Mouse (Mus musculus) midbrain, postnatal 0 days (tissue): ENCODE data around the gene Zan. TPM values are rescaled to one million over a fixed set of nuclear protein-coding genes. Genes with fewer than 3 reads are reported as not detected.
A peak's percentile ranks its signal among the peaks of the same experiment; 100 is the strongest.

Experiments
- ATAC-seq: fragments of 200-750 bp; cut with Nextera tagmentation; 2 replicates; pipeline ENCODE4 v1.8.0; 2017; ENCODE audit warnings: moderate number of reproducible peaks, mild to moderate bottlenecking, moderate TSS enrichment, moderate library complexity; ENCODE audit not compliant: low FRiP score
- DNase-seq: peaks from one replicate; pipeline ENCODE4 v3.0.0-alpha.2; 2015; ENCODE audit warnings: low spot score
- H3K27ac ChIP-seq: fragments of 300-500 bp; sonication (generic); 2 replicates; pipeline ENCODE4 v1.5.1; 2014; ENCODE audit warnings: low read depth, mild to moderate bottlenecking, low read length, mixed read lengths
- H3K27me3 ChIP-seq: fragments of 300-500 bp; sonication (generic); 2 replicates; pipeline ENCODE4 v1.6.1; 2014; ENCODE audit warnings: low read length, control low read depth, mixed read lengths; ENCODE audit not compliant: insufficient read depth
- H3K36me3 ChIP-seq: fragments of 300-500 bp; sonication (generic); 2 replicates; pipeline ENCODE4 v1.6.1; 2014; ENCODE audit warnings: low read length, control low read depth, mixed read lengths; ENCODE audit not compliant: insufficient read depth
- H3K4me1 ChIP-seq: fragments of 300-500 bp; sonication (generic); 2 replicates; pipeline ENCODE4 v1.6.1; 2014; ENCODE audit warnings: mild to moderate bottlenecking, control low read depth, antibody characterized with exemption, low read length, mixed read lengths; ENCODE audit not compliant: insufficient read depth
- H3K4me2 ChIP-seq: fragments of 300-500 bp; sonication (generic); 2 replicates; pipeline ENCODE4 v1.6.1; 2014; ENCODE audit warnings: low read depth, mild to moderate bottlenecking, low read length, mixed read lengths; ENCODE audit not compliant: poor library complexity, severe bottlenecking
- H3K4me3 ChIP-seq: fragments of 300-500 bp; sonication (generic); 2 replicates; pipeline ENCODE4 v1.5.1; 2014; ENCODE audit warnings: low read depth, mild to moderate bottlenecking, low read length, moderate library complexity
- H3K9ac ChIP-seq: fragments of 300-500 bp; sonication (generic); replicated peaks from 2 replicates; pipeline ENCODE4 v1.6.1; 2014; ENCODE audit warnings: mild to moderate bottlenecking, low read length, moderate library complexity, mixed read lengths; ENCODE audit not compliant: poor library complexity, severe bottlenecking
- H3K9me3 ChIP-seq: fragments of 300-500 bp; sonication (generic); 2 replicates; pipeline ENCODE4 v1.6.1; 2016; ENCODE audit warnings: low read length, control low read depth
- CTCF ChIP-seq: IDR thresholded peaks from 2 replicates; pipeline ENCODE4 v1.5.1; 2016; ENCODE audit warnings: antibody characterized with exemption, mild to moderate bottlenecking
- WGBS: fragments of 180-500 bp; shearing (Covaris S2); extraction: QIAGEN DNeasy Blood & Tissue Kit; methylation state at CpG from one replicate; pipeline ENCODE4 v1.1.7; 2014; 5-methylcytosine and 5-hydroxymethylcytosine counted together
- polyA plus RNA-seq: library from polyadenylated mRNA; unstranded; fragments of >200 nt; fragmentation: Nextera tagmentation; extraction: Ambion mirVana; gene quantifications from 2 replicates; pipeline ENCODE4 v1.2.1, GENCODE M21; 2015
- total RNA-seq: library from RNA; depleted of rRNA; stranded (reverse); fragments of >200 nt; gene quantifications from 2 replicates; pipeline ENCODE4 v1.2.3, GENCODE M21; 2014; rRNA removed

Gene Zan
- total RNA-seq: 0.85 and 0.99 TPM in 2 replicates
- polyA plus RNA-seq: 0.31 and 0.49 TPM in 2 replicates

DNA sequence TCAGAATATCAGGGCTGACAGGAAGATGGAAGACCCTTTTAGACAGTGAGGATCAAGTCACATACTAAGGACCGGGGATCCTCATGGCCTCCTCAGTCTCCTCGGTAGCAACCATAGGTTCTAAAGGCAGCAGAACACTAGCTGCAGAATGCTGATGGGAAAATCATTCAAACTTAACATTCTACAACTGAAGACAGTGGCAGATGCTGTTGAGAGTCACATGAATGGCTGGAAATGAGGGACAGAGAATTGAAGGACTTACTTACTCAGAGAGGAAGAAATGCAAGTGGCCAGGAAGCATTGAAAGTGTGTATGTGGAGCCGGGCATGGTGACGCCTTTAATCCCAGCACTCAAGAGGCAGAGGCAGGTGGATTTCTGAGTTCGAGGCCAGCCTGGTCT lies at the start of gene Zan:
Zan (minus strand) TSS at position 101 of the 400 bp plus-strand sequence.
- H3K4me3 ChIP-seq: no peak within 1 kb of the TSS
- no peak for TF ChIP-seq CTCF
- no peak within 1 kb of the TSS for H3K4me2 ChIP-seq
- ATAC-seq: no peak
- WGBS: 87% methylated on average over 5 of the region's 5 CpGs
- no peaks in the 10 kb centered on the region for H3K36me3 ChIP-seq
- no peaks in the 10 kb centered on the region for H3K4me1 ChIP-seq
- no peaks in the 10 kb centered on the region for H3K9me3 ChIP-seq
- no peak for DNase-seq
- no peak within 1 kb of the TSS for H3K9ac ChIP-seq
- H3K27me3 ChIP-seq: no peaks in the 10 kb centered on the region
- H3K27ac ChIP-seq: no peak within 1 kb of the TSS

DNA sequence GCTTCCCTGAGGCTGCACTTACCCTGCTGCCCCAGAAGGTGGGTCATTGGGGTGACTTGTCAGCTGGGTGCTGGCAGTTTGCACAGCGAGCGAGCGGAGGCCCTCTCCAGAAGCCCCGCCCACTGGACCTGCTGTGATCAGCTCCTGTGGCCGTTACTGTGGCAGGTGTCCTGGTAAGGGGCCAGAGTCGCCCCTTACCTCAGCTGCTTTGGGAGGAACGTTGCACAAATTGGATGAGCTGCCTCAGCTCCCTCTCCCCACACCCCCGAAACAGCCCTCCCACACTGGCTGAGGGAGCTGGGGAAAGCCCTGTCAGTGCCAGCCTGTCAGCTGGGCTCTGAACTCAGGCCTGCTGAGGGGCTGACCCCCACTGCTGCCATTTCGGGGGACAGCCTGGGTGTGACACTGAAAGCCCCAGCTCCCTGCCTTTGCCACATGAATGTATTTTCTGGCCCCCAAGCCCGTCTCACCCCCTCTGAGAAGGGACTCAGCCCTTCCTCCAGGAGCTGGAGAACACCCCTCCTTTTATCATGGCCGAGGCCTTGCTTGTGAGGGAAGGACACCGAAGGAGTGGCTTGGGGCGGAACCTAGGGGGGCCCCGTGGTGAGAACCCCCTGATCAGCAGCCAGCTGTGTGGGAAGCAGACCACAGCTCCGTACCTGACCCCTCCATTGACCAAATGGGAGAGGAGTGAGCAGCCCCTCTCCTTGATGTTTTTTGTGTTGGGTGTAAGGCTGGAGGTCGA lies 49.5 kb upstream of the Zan start:
- no peak overlapping the region; the same call in 1 of the 2 replicates for H3K9ac ChIP-seq
- H3K4me3 ChIP-seq: no peak overlapping the region
- no peak for ATAC-seq
- peaks cover 79% of the 10 kb centered on the region for H3K36me3 ChIP-seq
- WGBS: 32% methylated on average over 16 of the region's 16 CpGs
- no peaks in the 10 kb centered on the region; the same call in 1 of the 2 replicates for H3K4me1 ChIP-seq
- H3K4me2 ChIP-seq: no peak overlapping the region
- no peaks in the 10 kb centered on the region for H3K27me3 ChIP-seq
- DNase-seq: peak; percentile 61
- H3K9me3 ChIP-seq: no peaks in the 10 kb centered on the region
- 0 out of 2 replicates have a peak, but pooled peaks have one; percentile 13 for TF ChIP-seq CTCF
- H3K27ac ChIP-seq: peak overlapping the region; percentile 62; the same call in 1 of the 2 replicates

DNA sequence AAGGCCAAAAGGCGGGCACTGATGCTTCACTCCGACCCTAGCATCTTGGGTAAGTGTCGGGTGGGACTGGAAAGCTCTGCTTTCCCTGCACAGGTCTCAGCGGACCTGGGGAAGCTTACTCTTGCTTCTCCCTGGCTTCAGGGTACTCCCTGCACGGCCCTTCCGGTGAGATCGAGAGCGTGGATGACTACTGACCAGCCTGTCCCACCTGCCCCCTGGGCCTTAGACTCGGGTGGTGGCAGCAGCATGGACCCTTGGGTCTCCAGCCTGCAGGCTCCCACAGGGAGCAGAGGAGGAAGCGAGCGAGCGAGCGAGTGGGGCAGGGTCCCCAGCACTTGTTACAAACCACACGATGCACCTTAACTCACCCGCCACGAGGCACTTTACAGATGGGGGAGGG lies 48.6 kb upstream of the Zan start:
- ATAC-seq: no peak
- H3K36me3 ChIP-seq: peaks cover 88% of the 10 kb centered on the region
- H3K9me3 ChIP-seq: no peaks in the 10 kb centered on the region
- no peak overlapping the region for H3K9ac ChIP-seq
- 67% methylated on average over 16 of the region's 16 CpGs for WGBS
- no peak for TF ChIP-seq CTCF
- H3K27ac ChIP-seq: peak overlapping the region; percentile 62; the same call in 1 of the 2 replicates
- no peaks in the 10 kb centered on the region for H3K27me3 ChIP-seq
- no peak for DNase-seq
- H3K4me1 ChIP-seq: no peaks in the 10 kb centered on the region; the same call in 1 of the 2 replicates
- H3K4me3 ChIP-seq: no peak overlapping the region
- H3K4me2 ChIP-seq: no peak overlapping the region

GRCm38 (mm10) chr5:137524671-137525070 lies 47.8 kb upstream of the Zan start:
- peaks cover 95% of the 10 kb centered on the region for H3K36me3 ChIP-seq
- no peaks in the 10 kb centered on the region for H3K9me3 ChIP-seq
- no peak overlapping the region for H3K4me2 ChIP-seq
- no peak overlapping the region for H3K9ac ChIP-seq
- H3K27ac ChIP-seq: 0 out of 2 replicates have a peak overlapping the region, but pooled peaks have one; percentile 62
- H3K4me1 ChIP-seq: no peaks in the 10 kb centered on the region; the same call in 1 of the 2 replicates
- DNase-seq: no peak
- ATAC-seq: no peak
- H3K27me3 ChIP-seq: no peaks in the 10 kb centered on the region
- TF ChIP-seq CTCF: no peak
- H3K4me3 ChIP-seq: no peak overlapping the region
- 90% methylated on average over 13 of the region's 13 CpGs for WGBS

- peaks cover 95% of the 10 kb centered on the region for H3K36me3 ChIP-seq
- H3K9me3 ChIP-seq: no peaks in the 10 kb centered on the region
- no peak for ATAC-seq
- 89% methylated on average over 8 of the region's 8 CpGs for WGBS
- no peak overlapping the region for H3K27ac ChIP-seq
- TF ChIP-seq CTCF: no peak
- no peak overlapping the region for H3K9ac ChIP-seq
- no peak overlapping the region for H3K4me3 ChIP-seq
- no peak overlapping the region for H3K4me2 ChIP-seq
- DNase-seq: no peak
- H3K4me1 ChIP-seq: no peaks in the 10 kb centered on the region
- H3K27me3 ChIP-seq: no peaks in the 10 kb centered on the region
These were observed 47.3 kb upstream of the Zan start for GRCm38 (mm10) chr5:137524251-137524515.

DNA sequence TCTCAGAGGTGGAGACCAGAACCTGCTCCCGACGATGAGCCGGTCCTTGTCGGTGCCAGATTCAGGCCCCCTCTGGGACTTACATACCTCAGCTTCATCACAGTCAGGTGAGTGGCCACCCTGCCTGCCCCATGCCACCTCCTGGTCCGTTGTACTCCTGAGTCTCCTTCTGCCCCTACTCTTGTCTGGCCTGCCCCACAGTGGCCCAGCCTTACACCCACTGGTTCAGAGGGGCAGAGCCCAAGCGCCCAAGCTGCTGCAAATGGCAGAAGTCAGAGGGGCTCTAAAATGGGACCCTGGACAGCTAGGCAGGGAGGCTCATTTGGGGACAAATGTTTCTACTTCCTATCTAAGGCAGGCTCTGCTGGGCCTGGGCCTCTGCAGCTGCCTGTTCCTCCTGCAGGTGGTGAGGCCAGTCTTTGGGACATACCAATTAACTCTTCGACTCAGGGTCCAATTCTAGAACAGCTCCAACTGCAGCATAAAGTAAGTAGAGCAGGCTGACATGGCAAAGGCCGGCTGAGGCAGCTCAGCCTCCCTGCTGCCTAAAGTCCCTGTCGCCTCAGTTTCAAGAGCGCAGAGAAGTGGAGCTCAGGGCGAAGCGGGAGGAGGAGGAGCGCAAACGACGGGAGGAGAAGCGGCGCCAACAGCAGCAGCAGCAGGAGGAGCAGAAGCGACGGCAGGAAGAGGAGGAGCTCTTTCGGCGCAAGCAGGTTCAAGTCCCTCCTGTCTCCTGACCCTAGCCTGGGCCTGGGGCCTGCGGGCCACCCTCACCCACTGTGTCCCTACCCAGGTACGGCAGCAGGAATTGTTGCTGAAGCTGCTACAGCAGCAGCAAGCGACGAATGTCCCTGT lies 46.8 kb upstream of the Zan start:
- Histone ChIP-seq H3K36me3 (peaks cover 95% of the 10 kb centered on the region), H3K4me3 (no peak overlapping the region), H3K27me3 (no peaks in the 10 kb centered on the region), H3K9me3 (no peaks in the 10 kb centered on the region), H3K9ac (no peak overlapping the region), H3K4me1 (no peaks in the 10 kb centered on the region), H3K27ac (no peak overlapping the region), H3K4me2 (no peak overlapping the region)
- 81% methylated on average over 25 of the region's 25 CpGs for WGBS
- peak; percentile 28; the same call in 1 of the 2 replicates for TF ChIP-seq CTCF
- ATAC-seq (no peak), DNase-seq (no peak)
